Mouse (Mus musculus) heart, postnatal 0 days (tissue): ENCODE measurements around the gene Piwil1. TPM values are rescaled to one million over a fixed set of nuclear protein-coding genes. Genes with fewer than 3 reads are reported as not detected.

ENCODE experiments used
- ATAC-seq: fragments of 200-750 bp; cut with Nextera tagmentation; 2 replicates; pipeline ENCODE4 v1.8.0; 2017; ENCODE audit warnings: low read depth, moderate number of reproducible peaks, moderate library complexity; ENCODE audit not compliant: insufficient read depth
- DNase-seq: peaks from one replicate; pipeline ENCODE4 v3.0.0-alpha.2; 2016; ENCODE audit warnings: low spot score
- H3K27ac ChIP-seq: fragments of 300-500 bp; sonication (generic); 2 replicates; pipeline ENCODE4 v1.5.1; 2014; ENCODE audit warnings: low read depth, mild to moderate bottlenecking
- H3K27me3 ChIP-seq: fragments of 300-500 bp; sonication (generic); 2 replicates; pipeline ENCODE4 v1.6.1; 2014; ENCODE audit warnings: low read length, mixed read lengths; ENCODE audit not compliant: control insufficient read depth, insufficient read depth
- H3K36me3 ChIP-seq: fragments of 300-500 bp; sonication (generic); replicated peaks from 2 replicates; pipeline ENCODE4 v1.6.1; 2014; ENCODE audit warnings: low read length, mixed read lengths; ENCODE audit not compliant: control insufficient read depth, insufficient read depth
- H3K4me1 ChIP-seq: fragments of 300-500 bp; sonication (generic); 2 replicates; pipeline ENCODE4 v1.6.1; 2014; ENCODE audit warnings: antibody characterized with exemption; ENCODE audit not compliant: control insufficient read depth, insufficient read depth
- H3K4me2 ChIP-seq: fragments of 300-500 bp; sonication (generic); 2 replicates; pipeline ENCODE4 v1.6.1; 2014; ENCODE audit warnings: low read depth, mild to moderate bottlenecking, low read length, moderate library complexity
- H3K4me3 ChIP-seq: fragments of 300-500 bp; sonication (generic); 2 replicates; pipeline ENCODE4 v1.5.1; 2014; ENCODE audit warnings: low read depth, low read length
- H3K9ac ChIP-seq: fragments of 300-500 bp; sonication (generic); replicated peaks from 2 replicates; pipeline ENCODE4 v1.6.1; 2014; ENCODE audit warnings: low read depth, low read length, mixed read lengths
- H3K9me3 ChIP-seq: fragments of 300-500 bp; sonication (generic); replicated peaks from 2 replicates; pipeline ENCODE4 v1.6.1; 2016; ENCODE audit warnings: low read length; ENCODE audit not compliant: control insufficient read depth
- CTCF ChIP-seq: IDR thresholded peaks from 2 replicates; pipeline ENCODE4 v1.5.1; 2016; ENCODE audit warnings: antibody characterized with exemption, control low read depth, low read depth
- EP300 ChIP-seq: IDR thresholded peaks from 2 replicates; pipeline ENCODE4 v1.6.1; 2016; ENCODE audit warnings: antibody characterized with exemption, low read depth
- WGBS: fragments of 180-500 bp; shearing (Covaris S2); extraction: QIAGEN DNeasy Blood & Tissue Kit; methylation state at CpG from one replicate; pipeline ENCODE4 v1.1.7; 2014; 5-methylcytosine and 5-hydroxymethylcytosine counted together
- polyA plus RNA-seq: library from polyadenylated mRNA; unstranded; fragments of >200 nt; fragmentation: Nextera tagmentation; extraction: Ambion mirVana; gene quantifications from 2 replicates; pipeline ENCODE4 v1.2.1, GENCODE M21; 2015
- total RNA-seq: library from RNA; depleted of rRNA; stranded (reverse); fragments of >200 nt; gene quantifications from 2 replicates; pipeline ENCODE4 v1.2.3, GENCODE M21; 2014; ENCODE audit warnings: low replicate concordance

Gene Piwil1
- total and polyA plus RNA-seq, 2 experiments from 2014 or later: not detected

DNA sequence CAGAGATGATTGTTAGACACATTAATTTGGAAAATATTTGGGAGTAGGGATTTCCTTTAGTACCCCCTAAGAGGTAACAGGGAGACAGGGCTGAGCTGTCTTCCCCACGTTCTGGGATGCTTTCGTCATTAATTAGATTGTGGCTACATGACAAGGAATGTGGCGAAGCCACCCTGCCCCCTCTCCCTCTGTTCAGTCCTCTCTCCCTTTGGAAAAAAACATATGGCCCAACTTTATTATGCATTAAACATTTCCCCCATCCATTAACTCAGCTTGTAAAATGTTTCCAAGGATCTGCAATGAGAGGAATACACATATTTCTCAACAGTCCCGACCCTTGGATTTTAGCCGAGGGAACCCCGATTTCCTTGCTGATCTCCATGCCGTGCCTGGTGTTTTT, 35.0 kb upstream of the Piwil1 start:
- H3K36me3 ChIP-seq: no peaks in the 10 kb centered on the region
- H3K4me3 ChIP-seq: no peak overlapping the region
- WGBS: 61% methylated on average over 7 of the region's 7 CpGs
- H3K27ac ChIP-seq: no peak overlapping the region
- no peak overlapping the region for H3K4me2 ChIP-seq
- no peak for TF ChIP-seq EP300
- no peak for TF ChIP-seq CTCF
- DNase-seq (no peak), ATAC-seq (no peak)
- H3K4me1 ChIP-seq: no peaks in the 10 kb centered on the region
- no peaks in the 10 kb centered on the region for H3K27me3 ChIP-seq
- no peaks in the 10 kb centered on the region; the same call in 1 of the 2 replicates for H3K9me3 ChIP-seq
- H3K9ac ChIP-seq: no peak overlapping the region

GRCm38 (mm10) chr5:128674124-128674523, 28.2 kb upstream of the Piwil1 start:
- no peak overlapping the region for H3K4me2 ChIP-seq
- DNase-seq: no peak
- no peaks in the 10 kb centered on the region for H3K36me3 ChIP-seq
- no peak overlapping the region for H3K4me3 ChIP-seq
- H3K9ac ChIP-seq: no peak overlapping the region
- no peaks in the 10 kb centered on the region for H3K4me1 ChIP-seq
- H3K27me3 ChIP-seq: no peaks in the 10 kb centered on the region
- H3K9me3 ChIP-seq: no peaks in the 10 kb centered on the region
- H3K27ac ChIP-seq: no peak overlapping the region
- WGBS: 69% methylated on average over 9 of the region's 9 CpGs
- TF ChIP-seq CTCF (no peak), EP300 (no peak)
- ATAC-seq: no peak

GRCm38 (mm10) chr5:128677373-128677772, 25.0 kb upstream of the Piwil1 start:
- whole genome bisulfite sequencing: 83% methylated on average over 4 of the region's 4 CpGs
- H3K27me3 ChIP-seq: no peaks in the 10 kb centered on the region
- no peaks in the 10 kb centered on the region for H3K9me3 ChIP-seq
- no peak overlapping the region for H3K27ac ChIP-seq
- H3K4me3 ChIP-seq: no peak overlapping the region
- ATAC-seq (no peak), DNase-seq (no peak)
- no peak overlapping the region for H3K9ac ChIP-seq
- TF ChIP-seq EP300: no peak
- no peaks in the 10 kb centered on the region for H3K36me3 ChIP-seq
- H3K4me1 ChIP-seq: no peaks in the 10 kb centered on the region
- no peak overlapping the region for H3K4me2 ChIP-seq

DNA sequence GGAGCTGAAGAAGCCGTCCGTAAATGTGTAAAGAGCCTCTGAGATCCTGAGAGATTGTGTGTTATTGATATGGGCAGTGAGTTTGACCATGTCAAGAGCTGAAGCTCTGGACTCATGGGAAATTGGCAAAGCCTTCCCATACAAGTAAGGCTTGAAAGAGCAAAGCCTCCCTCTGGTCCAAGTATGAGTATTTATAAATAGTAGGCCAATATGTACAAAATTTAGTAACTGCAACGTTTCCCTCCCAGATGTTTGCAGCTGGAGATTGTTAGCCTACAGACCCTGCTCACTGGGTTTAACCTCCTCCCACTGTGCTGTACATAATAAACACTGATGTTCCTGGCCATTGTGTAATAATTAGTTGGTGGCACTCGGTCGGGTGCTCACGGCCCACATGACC, 24.5 kb upstream of the Piwil1 start:
- no peaks in the 10 kb centered on the region for H3K4me1 ChIP-seq
- no peaks in the 10 kb centered on the region for H3K36me3 ChIP-seq
- H3K27me3 ChIP-seq: no peaks in the 10 kb centered on the region
- no peak for DNase-seq
- H3K9ac ChIP-seq: no peak overlapping the region
- H3K27ac ChIP-seq: no peak overlapping the region
- no peak overlapping the region for H3K4me3 ChIP-seq
- TF ChIP-seq CTCF: no peak
- TF ChIP-seq EP300: no peak
- no peak overlapping the region for H3K4me2 ChIP-seq
- no peaks in the 10 kb centered on the region for H3K9me3 ChIP-seq
- 76% methylated on average over 6 of the region's 6 CpGs for WGBS
- ATAC-seq: no peak

DNA sequence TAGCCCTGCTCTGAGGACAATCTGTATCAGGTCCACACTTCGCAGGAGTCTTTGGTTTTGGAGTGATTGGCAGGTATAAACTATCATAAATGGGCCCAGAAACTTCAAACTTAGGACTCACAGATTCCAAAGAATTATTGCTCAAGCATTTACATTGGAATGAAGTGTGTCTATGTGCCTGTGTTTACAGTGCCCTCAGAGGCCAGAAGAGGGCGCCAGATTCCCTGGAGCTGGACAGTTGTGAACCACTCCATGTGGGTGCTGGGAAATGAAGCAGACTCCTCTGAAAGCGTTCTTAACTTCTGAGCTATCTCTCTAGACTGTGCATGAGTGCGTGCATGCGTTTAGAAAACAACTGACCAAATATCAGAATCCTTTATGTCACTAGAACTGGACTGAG, 20.9 kb upstream of the Piwil1 start:
- H3K27me3 ChIP-seq: no peaks in the 10 kb centered on the region
- no peak overlapping the region for H3K27ac ChIP-seq
- no peak overlapping the region for H3K4me2 ChIP-seq
- no peak overlapping the region for H3K9ac ChIP-seq
- no peaks in the 10 kb centered on the region for H3K4me1 ChIP-seq
- DNase-seq: no peak
- H3K9me3 ChIP-seq: no peaks in the 10 kb centered on the region; the same call in 1 of the 2 replicates
- H3K36me3 ChIP-seq: no peaks in the 10 kb centered on the region
- ATAC-seq: no peak
- no peak for TF ChIP-seq CTCF
- TF ChIP-seq EP300: no peak
- WGBS: 37% methylated on average over 5 of the region's 5 CpGs
- no peak overlapping the region for H3K4me3 ChIP-seq

- TF ChIP-seq EP300: no peak
- no peak for TF ChIP-seq CTCF
- H3K9me3 ChIP-seq: peaks cover 4% of the 10 kb centered on the region; the same call in 1 of the 2 replicates
- H3K4me2 ChIP-seq: no peak overlapping the region
- no peak for ATAC-seq
- no peak for DNase-seq
- H3K27me3 ChIP-seq: no peaks in the 10 kb centered on the region
- WGBS: 26% methylated on average over 10 of the region's 10 CpGs
- H3K4me1 ChIP-seq: no peaks in the 10 kb centered on the region
- no peak overlapping the region for H3K4me3 ChIP-seq
- H3K27ac ChIP-seq: no peak overlapping the region
- no peaks in the 10 kb centered on the region for H3K36me3 ChIP-seq
- H3K9ac ChIP-seq: no peak overlapping the region
Observed at GRCm38 (mm10) chr5:128684192-128684591, 18.1 kb upstream of the Piwil1 start.
